Mouse (Mus musculus) intestine, embryonic 16.5 days (tissue): ENCODE data around the gene Cacna1c. TPM values are rescaled to one million over a fixed set of nuclear protein-coding genes. Genes with fewer than 3 reads are reported as not detected.

Source experiments
- ATAC-seq: fragments of 200-750 bp; cut with Nextera tagmentation; 2 replicates; pipeline ENCODE4 v1.8.0; 2017; ENCODE audit warnings: moderate TSS enrichment, moderate library complexity
- H3K27ac ChIP-seq: fragments of 300-500 bp; sonication (generic); 2 replicates; pipeline ENCODE4 v1.5.1; 2014; ENCODE audit warnings: mild to moderate bottlenecking, low read length
- H3K27me3 ChIP-seq: fragments of 300-500 bp; sonication (generic); replicated peaks from 2 replicates; pipeline ENCODE4 v1.6.1; 2014; ENCODE audit warnings: low read length, control low read depth, mixed read lengths; ENCODE audit not compliant: control insufficient read depth, insufficient read depth
- H3K36me3 ChIP-seq: fragments of 300-500 bp; sonication (generic); 2 replicates; pipeline ENCODE4 v1.6.1; 2014; ENCODE audit warnings: low read length, control low read depth; ENCODE audit not compliant: control insufficient read depth, insufficient read depth
- H3K4me1 ChIP-seq: fragments of 300-500 bp; sonication (generic); 2 replicates; pipeline ENCODE4 v1.6.1; 2014; ENCODE audit warnings: low read length, control low read depth, mixed read lengths; ENCODE audit not compliant: control insufficient read depth, insufficient read depth
- H3K4me2 ChIP-seq: fragments of 300-500 bp; sonication (generic); 2 replicates; pipeline ENCODE4 v1.6.1; 2014; ENCODE audit warnings: low read depth, low read length, control low read depth
- H3K4me3 ChIP-seq: fragments of 300-500 bp; sonication (generic); 2 replicates; pipeline ENCODE4 v1.5.1; 2014; ENCODE audit warnings: mild to moderate bottlenecking, low read length
- H3K9ac ChIP-seq: fragments of 300-500 bp; sonication (generic); 2 replicates; pipeline ENCODE4 v1.6.1; 2014; ENCODE audit warnings: low read depth, low read length
- H3K9me3 ChIP-seq: fragments of 300-500 bp; sonication (generic); 2 replicates; pipeline ENCODE4 v1.6.1; 2016; ENCODE audit warnings: low read length, control low read depth; ENCODE audit not compliant: control insufficient read depth
- WGBS: fragments of 180-500 bp; shearing (Covaris S2); extraction: QIAGEN DNeasy Blood & Tissue Kit; methylation state at CpG from one replicate; pipeline ENCODE4 v1.1.7; 2014; 5-methylcytosine and 5-hydroxymethylcytosine counted together
- polyA plus RNA-seq: library from polyadenylated mRNA; unstranded; fragments of >200 nt; fragmentation: Nextera tagmentation; extraction: Ambion mirVana; gene quantifications from 2 replicates; pipeline ENCODE4 v1.2.1, GENCODE M21; 2015

Cacna1c gene
- polyA plus RNA-seq, 1 experiment from 2014 or later = 1.8 TPM

- ATAC-seq = no peak
- no peaks in the 10 kb centered on the region for H3K9me3 ChIP-seq
- H3K27ac ChIP-seq = no peak overlapping the region
- H3K4me3 ChIP-seq = no peak overlapping the region
- no peak overlapping the region for H3K4me2 ChIP-seq
- H3K4me1 ChIP-seq = no peaks in the 10 kb centered on the region
- WGBS = 83% methylated on average over 2 of the region's 2 CpGs
- no peaks in the 10 kb centered on the region for H3K36me3 ChIP-seq
- no peaks in the 10 kb centered on the region for H3K27me3 ChIP-seq
- H3K9ac ChIP-seq = no peak overlapping the region
Observed at GRCm38 (mm10) chr6:119180188-119180587, 16.0 kb downstream of the Cacna1c start.

DNA sequence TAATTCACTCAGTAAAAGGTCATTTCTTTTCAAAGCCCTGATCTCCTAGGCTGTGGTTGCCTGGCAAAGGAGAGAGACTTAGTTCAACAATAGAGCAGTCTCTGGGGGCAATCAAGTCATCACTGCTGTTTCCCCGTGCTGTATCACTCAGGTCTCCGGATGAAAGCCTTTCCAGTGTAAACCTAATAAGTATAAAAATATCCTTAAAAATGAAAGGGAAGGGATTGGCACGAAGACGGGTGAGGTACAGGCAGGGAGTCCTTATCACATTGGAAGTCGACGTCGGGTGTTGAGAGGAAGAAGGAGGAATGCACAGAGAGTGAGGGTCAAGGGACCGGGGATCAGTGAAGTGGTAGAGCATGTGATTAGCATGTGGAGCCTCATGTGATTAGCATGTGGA lies 19.1 kb downstream of the Cacna1c start:
- H3K36me3 ChIP-seq = no peaks in the 10 kb centered on the region
- no peaks in the 10 kb centered on the region for H3K9me3 ChIP-seq
- no peak overlapping the region for H3K9ac ChIP-seq
- WGBS = 56% methylated on average over 8 of the region's 8 CpGs
- H3K4me3 ChIP-seq = no peak overlapping the region
- ATAC-seq = no peak
- no peak overlapping the region for H3K27ac ChIP-seq
- no peak overlapping the region for H3K4me2 ChIP-seq
- no peaks in the 10 kb centered on the region for H3K27me3 ChIP-seq
- H3K4me1 ChIP-seq = no peaks in the 10 kb centered on the region

DNA sequence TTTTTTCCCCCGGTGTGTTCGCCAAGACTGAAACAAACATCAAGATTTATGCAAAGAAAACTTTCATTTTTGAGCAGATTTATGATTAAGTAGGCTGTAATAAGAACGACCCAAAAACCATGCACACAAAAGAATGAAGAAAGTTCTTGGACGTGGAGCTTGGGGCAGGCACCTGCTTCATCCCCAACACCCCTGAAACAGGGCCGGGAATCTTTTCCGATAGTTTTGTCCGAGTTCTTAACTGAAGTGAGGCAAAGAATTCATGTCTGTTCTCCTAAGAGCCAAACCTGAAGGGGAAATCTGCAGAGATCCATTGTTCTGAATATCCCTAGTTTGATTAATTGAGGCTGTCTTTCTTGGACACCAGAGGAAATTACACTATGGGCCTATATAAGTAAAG lies 20.1 kb downstream of the Cacna1c start:
- Histone ChIP-seq H3K4me3 (no peak overlapping the region), H3K27me3 (no peaks in the 10 kb centered on the region), H3K4me2 (peak overlapping the region; percentile 63), H3K4me1 (no peaks in the 10 kb centered on the region), H3K9me3 (no peaks in the 10 kb centered on the region), H3K27ac (no peak overlapping the region), H3K9ac (0 out of 2 replicates have a peak overlapping the region, but pooled peaks have one; percentile 38), H3K36me3 (no peaks in the 10 kb centered on the region)
- WGBS = 71% methylated on average over 7 of the region's 7 CpGs
- no peak for ATAC-seq

GRCm38 (mm10) chr6:119175078-119175853 lies 21.0 kb downstream of the Cacna1c start, which contains the start of gene Dcp1b:
TSS of gene Dcp1b (plus strand) at chr6:119175253.
- H3K27me3 ChIP-seq = no peaks in the 10 kb centered on the region
- WGBS = under 1% methylated on average over 65 of the region's 65 CpGs
- H3K27ac ChIP-seq = peak within 1 kb of the TSS; percentile 87
- peak within 1 kb of the TSS; percentile 87 for H3K9ac ChIP-seq
- H3K9me3 ChIP-seq = no peaks in the 10 kb centered on the region
- H3K4me2 ChIP-seq = peak within 1 kb of the TSS; percentile 63
- ATAC-seq = peak; percentile 98
- H3K36me3 ChIP-seq = no peaks in the 10 kb centered on the region
- no peaks in the 10 kb centered on the region for H3K4me1 ChIP-seq
- peak within 1 kb of the TSS; percentile 83 for H3K4me3 ChIP-seq

DNA sequence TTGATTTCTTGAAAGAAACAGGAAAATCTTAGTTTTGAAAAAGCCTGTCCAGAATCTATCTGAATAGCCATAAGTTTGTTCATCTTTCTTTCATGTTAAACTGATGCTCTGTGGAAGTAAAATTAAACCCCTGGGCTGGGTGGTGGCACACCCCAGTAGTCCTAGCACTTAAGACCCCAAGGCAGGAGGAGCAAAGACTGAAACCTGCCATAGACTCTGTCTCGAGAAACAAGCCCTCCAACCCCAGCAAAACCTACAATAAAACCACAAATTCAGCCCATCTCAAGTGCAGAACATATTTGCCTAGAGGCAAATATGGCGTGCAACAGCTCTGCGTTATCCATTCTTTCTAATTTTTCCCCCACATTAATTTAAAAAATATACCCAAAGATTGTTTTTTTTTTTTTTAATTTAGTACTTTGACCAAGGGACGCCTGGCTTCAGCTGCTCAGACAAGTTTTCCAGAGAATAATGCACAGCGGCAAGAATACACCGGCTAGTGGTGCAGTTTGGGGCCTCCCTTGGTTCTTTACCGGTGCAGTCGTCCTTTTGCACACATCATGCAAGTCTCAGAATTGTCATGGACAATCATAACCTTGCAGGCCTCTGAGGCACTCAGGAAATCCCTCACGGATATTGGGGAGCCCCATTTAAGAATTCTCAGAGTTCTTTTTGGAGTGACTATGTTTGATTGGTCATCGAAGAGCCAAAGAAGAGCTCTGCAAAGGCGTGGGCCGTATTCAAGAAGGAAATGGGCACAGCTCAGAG lies 21.7 kb downstream of the Cacna1c start:
- H3K27me3 ChIP-seq = no peaks in the 10 kb centered on the region
- peak overlapping the region; percentile 63 for H3K4me2 ChIP-seq
- H3K9me3 ChIP-seq = no peaks in the 10 kb centered on the region
- H3K4me3 ChIP-seq = peak overlapping the region; percentile 83
- no peaks in the 10 kb centered on the region for H3K36me3 ChIP-seq
- H3K9ac ChIP-seq = 0 out of 2 replicates have a peak overlapping the region, but pooled peaks have one; percentile 87
- ATAC-seq = no peak
- H3K27ac ChIP-seq = 0 out of 2 replicates have a peak overlapping the region, but pooled peaks have one; percentile 18
- WGBS = 54% methylated on average over 12 of the region's 12 CpGs
- H3K4me1 ChIP-seq = no peaks in the 10 kb centered on the region

DNA sequence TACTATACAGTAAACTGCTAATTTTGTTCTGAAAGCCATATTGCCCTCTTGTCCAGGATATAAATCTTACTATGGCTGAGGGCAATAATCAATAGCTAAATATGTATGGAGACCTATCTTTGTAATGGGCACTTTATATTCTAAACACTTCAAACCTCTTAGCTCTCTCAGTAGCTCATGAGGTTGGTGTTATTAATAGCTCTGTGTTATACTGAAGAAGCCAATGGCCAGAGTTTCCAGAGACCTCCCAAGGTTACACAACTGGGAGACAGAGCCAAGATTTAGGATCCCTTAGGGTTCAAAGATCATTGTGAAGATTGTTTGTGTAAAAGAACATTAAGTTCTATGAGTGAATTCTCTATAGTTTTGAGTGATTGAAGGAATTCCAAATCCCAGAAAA lies 30.5 kb downstream of the Cacna1c start:
- Histone ChIP-seq H3K9me3 (no peaks in the 10 kb centered on the region), H3K27me3 (no peaks in the 10 kb centered on the region), H3K4me1 (no peaks in the 10 kb centered on the region), H3K4me2 (no peak overlapping the region), H3K36me3 (no peaks in the 10 kb centered on the region), H3K9ac (no peak overlapping the region), H3K4me3 (no peak overlapping the region), H3K27ac (no peak overlapping the region)
- ATAC-seq = no peak

GRCm38 (mm10) chr6:119145109-119145508 lies 51.1 kb downstream of the Cacna1c start:
- Histone ChIP-seq H3K27me3 (peaks cover 3% of the 10 kb centered on the region; the same call in 1 of the 2 replicates), H3K4me2 (no peak overlapping the region), H3K9ac (no peak overlapping the region), H3K4me1 (no peaks in the 10 kb centered on the region), H3K27ac (no peak overlapping the region), H3K9me3 (0 out of 2 replicates have a peak, but pooled peaks cover 3% of the 10 kb centered on the region), H3K4me3 (no peak overlapping the region), H3K36me3 (no peaks in the 10 kb centered on the region)
- no peak for ATAC-seq
- 19% methylated on average over 4 of the region's 4 CpGs for WGBS

DNA sequence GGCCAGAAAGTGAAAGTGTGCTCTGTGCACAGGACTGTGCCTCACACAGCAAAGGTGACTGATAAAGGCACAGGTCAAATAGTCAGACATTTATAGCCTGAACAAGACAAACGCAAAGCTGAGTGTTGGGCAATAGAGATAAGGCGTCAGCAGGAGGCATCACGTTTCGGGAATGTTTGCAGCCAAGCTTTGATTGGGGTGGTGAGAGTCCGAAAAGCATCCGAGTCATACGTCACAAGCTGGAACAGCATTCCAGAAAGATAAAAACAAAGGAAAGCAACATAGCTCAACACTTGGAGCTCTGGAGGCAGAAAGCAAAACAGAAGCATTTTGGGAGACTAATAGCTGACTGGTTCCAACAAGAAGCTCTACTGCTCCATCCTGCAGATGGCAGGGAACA lies 56.7 kb downstream of the Cacna1c start:
- H3K9ac ChIP-seq = no peak overlapping the region
- no peak overlapping the region for H3K4me2 ChIP-seq
- H3K4me3 ChIP-seq = no peak overlapping the region
- 0 out of 2 replicates have a peak, but pooled peaks have one; percentile 38 for ATAC-seq
- no peaks in the 10 kb centered on the region for H3K9me3 ChIP-seq
- no peak overlapping the region for H3K27ac ChIP-seq
- no peaks in the 10 kb centered on the region for H3K4me1 ChIP-seq
- peaks cover 3% of the 10 kb centered on the region; the same call in 1 of the 2 replicates for H3K27me3 ChIP-seq
- no peaks in the 10 kb centered on the region for H3K36me3 ChIP-seq
- WGBS = 29% methylated on average over 7 of the region's 7 CpGs

DNA sequence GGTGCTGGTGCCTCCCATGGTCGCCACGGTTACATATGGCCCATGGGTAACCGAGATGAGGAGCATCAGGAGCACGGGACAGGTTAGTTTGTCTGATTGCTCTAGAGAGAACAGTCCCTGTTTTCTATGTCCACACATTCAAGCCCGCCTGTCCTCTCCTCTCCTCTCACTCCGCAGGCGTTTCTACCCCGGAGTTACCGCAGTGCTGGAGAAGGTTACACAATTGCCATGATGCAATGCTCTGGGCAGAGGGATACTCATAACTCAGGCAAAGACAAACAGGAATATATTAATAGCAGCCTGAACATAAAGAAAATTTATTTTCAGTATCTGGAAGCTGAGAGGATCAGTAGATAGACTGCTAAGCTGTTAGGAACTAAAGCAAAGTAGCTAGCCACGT lies 58.5 kb downstream of the Cacna1c start:
- H3K27me3 ChIP-seq = peaks cover 3% of the 10 kb centered on the region; the same call in 1 of the 2 replicates
- no peak for ATAC-seq
- no peak overlapping the region for H3K4me3 ChIP-seq
- H3K36me3 ChIP-seq = no peaks in the 10 kb centered on the region
- H3K4me1 ChIP-seq = no peaks in the 10 kb centered on the region
- no peak overlapping the region for H3K9ac ChIP-seq
- 74% methylated on average over 10 of the region's 10 CpGs for WGBS
- no peaks in the 10 kb centered on the region for H3K9me3 ChIP-seq
- no peak overlapping the region for H3K27ac ChIP-seq
- no peak overlapping the region for H3K4me2 ChIP-seq
